Mouse (Mus musculus): Measurements from ENCODE around the gene Plekha8. TPM values are rescaled to one million over a fixed set of nuclear protein-coding genes. Genes with fewer than 3 reads are reported as not detected.
A peak's percentile ranks its signal among the peaks of the same experiment; 100 is the strongest.

Plekha8 gene
- total RNA-seq, 2 experiments from 2014 or later = 3.2 to 3.3 TPM

- DNase-seq (ENCODE audit: low spot score) = peak; percentile 66
These were observed 8.7 kb upstream of the Plekha8 start for GRCm38 (mm10) chr6:54586175-54586574.

- DNase-seq (ENCODE audit: low spot score) = no peak
These were observed 8.0 kb upstream of the Plekha8 start for GRCm38 (mm10) chr6:54586911-54587310.

- DNase-seq (ENCODE audit: low spot score) = no peak
These were observed 7.2 kb upstream of the Plekha8 start for GRCm38 (mm10) chr6:54587683-54588082.

GRCm38 (mm10) chr6:54588212-54588611, 6.7 kb upstream of the Plekha8 start:
- DNase-seq (ENCODE audit: low spot score) = no peak

- DNase-seq (ENCODE audit: low spot score) = no peak
These were observed 4.2 kb upstream of the Plekha8 start for GRCm38 (mm10) chr6:54590691-54591090.

- no peak for DNase-seq (ENCODE audit: low spot score)
These were observed 3.1 kb upstream of the Plekha8 start for GRCm38 (mm10) chr6:54591778-54592177.

GRCm38 (mm10) chr6:54592938-54593535, 1.9 kb upstream of the Plekha8 start:
- DNase-seq (ENCODE audit: low spot score) = peak; percentile 93

- no peak for DNase-seq (ENCODE audit: low spot score)
These were observed 994 bp upstream of the Plekha8 start for GRCm38 (mm10) chr6:54593766-54594468.

- no peak for DNase-seq (ENCODE audit: low spot score)
These were observed 493 bp downstream of the Plekha8 start for GRCm38 (mm10) chr6:54595330-54595878.

- no peak for DNase-seq (ENCODE audit: low spot score)
These were observed 2.3 kb downstream of the Plekha8 start, which contains the start of gene Fkbp14 for GRCm38 (mm10) chr6:54597208-54597607. TSS of gene Fkbp14 (minus strand) at chr6:54597308.

GRCm38 (mm10) chr6:54597711-54598110, 2.8 kb downstream of the Plekha8 start:
- no peak for DNase-seq (ENCODE audit: low spot score)

GRCm38 (mm10) chr6:54600681-54601347, 5.9 kb downstream of the Plekha8 start:
- no peak for DNase-seq (ENCODE audit: low spot score)

GRCm38 (mm10) chr6:54602891-54603290, 8.0 kb downstream of the Plekha8 start:
- no peak for DNase-seq (ENCODE audit: low spot score)

- peak; percentile 30 for DNase-seq (ENCODE audit: low spot score)
These were observed 9.2 kb downstream of the Plekha8 start for GRCm38 (mm10) chr6:54604001-54604715.

- peak; percentile 9 for DNase-seq (ENCODE audit: low spot score)
These were observed 11.3 kb downstream of the Plekha8 start for GRCm38 (mm10) chr6:54606241-54606640.

GRCm38 (mm10) chr6:54617363-54617762, 22.5 kb downstream of the Plekha8 start:
- DNase-seq (ENCODE audit: low spot score) = no peak

- no peak for DNase-seq (ENCODE audit: low spot score)
These were observed 24.6 kb downstream of the Plekha8 start for GRCm38 (mm10) chr6:54619530-54619929.

GRCm38 (mm10) chr6:54620357-54620756, 25.4 kb downstream of the Plekha8 start:
- no peak for DNase-seq (ENCODE audit: low spot score)

GRCm38 (mm10) chr6:54628381-54628780, 33.5 kb downstream of the Plekha8 start:
- no peak for DNase-seq (ENCODE audit: low spot score)

GRCm38 (mm10) chr6:54629734-54630133, 34.8 kb downstream of the Plekha8 start:
- DNase-seq (ENCODE audit: low spot score) = peak; percentile 11

- DNase-seq (ENCODE audit: low spot score) = no peak
These were observed 36.6 kb downstream of the Plekha8 start for GRCm38 (mm10) chr6:54631462-54631861.

GRCm38 (mm10) chr6:54639877-54640276, 45.0 kb downstream of the Plekha8 start:
- DNase-seq (ENCODE audit: low spot score) = no peak

All from gastrocnemius, adult 18-20 months (tissue).